Mouse (Mus musculus) olfactory bulb, adult 2 months (tissue): ENCODE data around the gene Spem1. TPM values are rescaled to one million over a fixed set of nuclear protein-coding genes. Genes with fewer than 3 reads are reported as not detected.

ENCODE experiments used
- H3K27ac ChIP-seq: fragments of 200-500 bp; 2 replicates; pipeline ENCODE4 v1.5.1; 2012; ENCODE audit warnings: low read depth, low read length; ENCODE audit not compliant: insufficient read depth
- H3K4me1 ChIP-seq: fragments of 200-500 bp; 2 replicates; pipeline ENCODE4 v1.6.1; 2012; ENCODE audit warnings: low read length; ENCODE audit not compliant: control insufficient read depth, insufficient read depth
- H3K4me3 ChIP-seq: fragments of 200-500 bp; 2 replicates; pipeline ENCODE4 v1.5.1; 2012; ENCODE audit warnings: mild to moderate bottlenecking, low read depth, low read length, moderate library complexity; ENCODE audit not compliant: insufficient read depth
- CTCF ChIP-seq: fragments of 200-500 bp; IDR thresholded peaks from 2 replicates; pipeline ENCODE4 v1.5.1; 2012; ENCODE audit warnings: low read depth, mild to moderate bottlenecking, low read length, moderate library complexity; ENCODE audit not compliant: insufficient read depth
- POLR2A ChIP-seq: fragments of 200-500 bp; IDR thresholded peaks from 2 replicates; pipeline ENCODE4 v1.6.1; 2012; ENCODE audit warnings: mild to moderate bottlenecking, low read depth, low read length, moderate library complexity; ENCODE audit not compliant: insufficient read depth
- WGBS: fragments of 180-500 bp; shearing (Covaris S2); methylation state at CpG from one replicate; pipeline ENCODE4 v1.1.7; 2018; 5-methylcytosine and 5-hydroxymethylcytosine counted together
- polyA plus RNA-seq: library from polyadenylated mRNA; stranded (reverse); fragments of >200 nt; gene quantifications from 2 replicates; pipeline ENCODE4 v1.2.4, GENCODE M21; 2012; ENCODE audit warnings: low replicate concordance; ENCODE audit not compliant: missing spikeins, insufficient read depth, insufficient read length

Gene Spem1
- polyA plus RNA-seq, 1 experiment = not detected

DNA sequence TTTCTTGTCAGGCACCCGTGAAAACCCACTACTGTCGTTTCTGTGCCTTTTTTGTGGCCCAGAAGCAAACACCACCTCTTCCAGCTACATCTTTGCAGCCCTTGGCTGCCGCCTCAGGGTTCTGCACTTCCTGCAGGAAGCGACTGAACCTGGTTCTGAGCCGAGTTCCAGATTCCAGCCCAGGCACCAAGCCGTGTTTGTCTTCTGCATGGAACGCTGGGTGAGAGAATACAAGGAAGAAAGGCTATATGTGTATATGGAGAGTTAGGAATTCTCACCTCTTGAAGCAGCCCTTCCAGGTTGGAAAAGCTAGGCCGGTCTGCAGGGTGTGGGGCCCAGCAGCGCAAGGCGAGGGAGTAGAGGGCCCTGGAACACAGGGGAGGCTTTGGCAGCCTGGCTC lies 32.7 kb upstream of the Spem1 start:
- 86% methylated on average over 10 of the region's 10 CpGs for WGBS
- TF ChIP-seq POLR2A (no peak), CTCF (no peak)

DNA sequence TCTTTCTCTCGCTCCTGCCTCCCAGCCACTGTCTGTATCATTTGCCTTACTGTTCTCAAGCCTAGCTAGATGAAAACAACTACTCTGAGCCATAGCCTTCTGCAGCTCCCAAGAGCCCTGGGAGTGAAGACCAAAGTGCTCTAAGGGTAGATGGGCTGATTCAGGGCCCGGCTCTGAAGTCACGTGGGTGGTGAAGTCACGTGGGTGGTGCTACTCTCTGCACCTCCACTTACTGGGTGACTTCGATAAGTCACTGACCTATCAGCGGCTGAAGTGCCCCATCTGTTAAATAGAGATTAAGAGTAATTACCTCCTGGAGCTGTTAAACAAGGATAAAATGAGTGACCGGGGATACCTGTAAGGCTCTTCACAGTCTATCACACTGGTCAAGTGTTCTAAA lies 32.0 kb upstream of the Spem1 start:
- no peaks in the 10 kb centered on the region; the same call in 1 of the 2 replicates for H3K4me1 ChIP-seq
- H3K27ac ChIP-seq = no peak overlapping the region
- no peak overlapping the region for H3K4me3 ChIP-seq
- WGBS = 59% methylated on average over 7 of the region's 7 CpGs
- no peak for TF ChIP-seq CTCF
- no peak for TF ChIP-seq POLR2A

More for the DNA sequence above, 32.7 kb upstream of the Spem1 start:
- Histone ChIP-seq H3K4me3 (no peak overlapping the region), H3K27ac (no peak overlapping the region), H3K4me1 (no peaks in the 10 kb centered on the region; the same call in 1 of the 2 replicates)

GRCm38 (mm10) chr11:69850754-69851153 lies 28.8 kb upstream of the Spem1 start:
- TF ChIP-seq POLR2A = no peak
- no peak for TF ChIP-seq CTCF
- 63% methylated on average over 8 of the region's 8 CpGs for WGBS
- H3K4me3 ChIP-seq = no peak overlapping the region
- peaks cover 14% of the 10 kb centered on the region for H3K4me1 ChIP-seq
- H3K27ac ChIP-seq = no peak overlapping the region

- H3K4me1 ChIP-seq = peaks cover 14% of the 10 kb centered on the region
- TF ChIP-seq POLR2A (no peak), CTCF (no peak)
- H3K4me3 ChIP-seq = no peak overlapping the region
- H3K27ac ChIP-seq = no peak overlapping the region
- WGBS = 94% methylated on average over 15 of the region's 15 CpGs
Observed at GRCm38 (mm10) chr11:69849884-69850283, 27.9 kb upstream of the Spem1 start.

DNA sequence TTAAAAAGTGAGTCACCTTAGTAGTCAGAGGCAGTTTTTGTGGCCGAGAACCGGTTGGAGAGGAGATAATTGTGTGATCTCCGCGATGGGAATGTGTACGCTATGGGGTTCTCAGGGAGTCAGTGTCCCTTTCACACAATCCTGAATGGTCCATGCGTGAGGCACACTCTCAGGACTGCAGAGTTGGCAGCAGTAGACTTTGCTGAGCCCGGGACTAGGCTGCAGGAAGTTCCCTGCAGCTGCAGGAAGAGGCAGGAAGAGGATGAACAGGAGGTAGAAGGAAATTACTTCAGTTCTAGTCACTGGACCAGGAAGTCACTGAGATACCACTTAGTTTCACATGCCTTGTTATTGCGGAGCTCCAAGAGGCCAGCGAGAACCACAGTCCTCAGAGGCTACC lies 27.1 kb upstream of the Spem1 start:
- WGBS = 83% methylated on average over 9 of the region's 9 CpGs
- Histone ChIP-seq H3K4me1 (peaks cover 14% of the 10 kb centered on the region), H3K4me3 (no peak overlapping the region), H3K27ac (no peak overlapping the region)
- no peak for TF ChIP-seq POLR2A
- no peak for TF ChIP-seq CTCF

DNA sequence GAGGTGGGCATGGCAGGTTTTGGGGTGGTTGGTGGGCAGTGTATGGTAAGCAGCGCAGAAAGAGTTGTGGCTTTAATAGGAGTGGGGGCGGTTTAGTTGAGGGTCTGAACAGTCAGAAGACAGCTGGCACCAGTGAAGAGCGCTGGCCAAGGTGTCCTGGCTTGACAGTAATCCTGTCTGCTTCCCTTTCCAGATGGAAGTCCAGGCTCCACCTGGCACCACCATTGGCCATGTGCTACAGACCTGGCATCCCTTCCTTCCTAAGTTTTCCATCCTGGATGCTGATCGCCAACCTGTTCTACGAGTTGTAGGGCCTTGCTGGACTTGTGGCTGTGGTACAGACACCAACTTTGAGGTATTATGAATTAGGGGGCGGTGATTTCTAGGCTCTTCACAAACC lies 26.0 kb upstream of the Spem1 start:
- H3K27ac ChIP-seq = no peak overlapping the region
- H3K4me1 ChIP-seq = peaks cover 14% of the 10 kb centered on the region
- WGBS = 96% methylated on average over 6 of the region's 6 CpGs
- no peak overlapping the region for H3K4me3 ChIP-seq
- TF ChIP-seq CTCF = no peak
- TF ChIP-seq POLR2A = no peak

DNA sequence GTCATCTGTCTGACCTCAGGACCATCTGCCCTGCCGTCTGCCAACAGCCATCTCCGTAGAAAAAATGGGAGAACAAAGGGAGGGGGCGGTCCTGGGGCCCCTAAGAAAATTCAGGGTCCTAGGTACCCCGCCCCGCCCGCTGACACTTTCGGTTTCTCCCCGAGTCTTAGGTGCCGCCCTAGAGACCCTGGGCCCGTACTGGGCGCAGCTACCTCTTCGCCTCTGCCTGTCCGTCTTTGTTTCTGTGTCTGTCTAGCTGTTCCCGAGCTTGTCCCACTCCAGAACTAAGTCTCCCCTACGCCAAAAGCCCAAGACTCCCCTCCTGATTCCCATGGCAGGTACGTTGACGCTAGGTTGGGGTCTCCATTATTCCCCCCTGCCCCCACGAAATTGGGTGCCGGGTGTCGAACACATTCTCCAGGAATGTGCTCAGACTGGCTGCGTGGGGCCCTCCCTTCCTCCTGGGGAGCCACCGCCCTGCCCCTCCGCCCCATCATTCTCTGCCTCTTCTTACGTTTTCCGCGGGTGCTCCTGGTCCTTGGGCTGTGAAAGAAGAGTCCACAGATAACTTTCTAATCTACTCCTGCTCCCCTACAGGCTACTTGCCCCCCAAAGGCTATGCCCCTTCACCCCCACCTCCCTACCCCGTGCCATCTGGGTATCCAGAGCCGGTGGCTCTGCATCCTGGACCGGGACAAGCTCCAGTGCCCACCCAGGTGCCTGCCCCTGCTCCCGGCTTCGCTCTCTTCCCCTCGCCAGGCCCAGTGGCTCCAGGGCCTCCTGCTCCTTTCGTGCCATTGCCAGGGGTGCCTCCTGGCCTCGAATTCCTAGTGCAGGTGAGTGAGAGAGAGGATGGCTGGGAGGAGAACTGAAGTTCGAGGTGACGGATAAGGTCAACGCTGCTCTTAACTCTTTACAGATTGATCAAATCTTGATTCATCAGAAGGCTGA lies 25.0 kb upstream of the Spem1 start:
- WGBS = 17% methylated on average over 37 of the region's 37 CpGs
- Histone ChIP-seq H3K4me1 (peaks cover 14% of the 10 kb centered on the region), H3K27ac (no peak overlapping the region; the same call in 1 of the 2 replicates), H3K4me3 (peak overlapping the region; percentile 71)
- TF ChIP-seq CTCF = no peak
- 0 out of 2 replicates have a peak, but pooled peaks have one; percentile 9 for TF ChIP-seq POLR2A

- TF ChIP-seq CTCF (no peak), POLR2A (peak; percentile 67)
- 1% methylated on average over 37 of the region's 38 CpGs for WGBS
Observed at GRCm38 (mm10) chr11:69846198-69846680, 24.3 kb upstream of the Spem1 start, which contains the start of gene Plscr3. TSS of gene Plscr3 (plus strand) at chr11:69846376.

DNA sequence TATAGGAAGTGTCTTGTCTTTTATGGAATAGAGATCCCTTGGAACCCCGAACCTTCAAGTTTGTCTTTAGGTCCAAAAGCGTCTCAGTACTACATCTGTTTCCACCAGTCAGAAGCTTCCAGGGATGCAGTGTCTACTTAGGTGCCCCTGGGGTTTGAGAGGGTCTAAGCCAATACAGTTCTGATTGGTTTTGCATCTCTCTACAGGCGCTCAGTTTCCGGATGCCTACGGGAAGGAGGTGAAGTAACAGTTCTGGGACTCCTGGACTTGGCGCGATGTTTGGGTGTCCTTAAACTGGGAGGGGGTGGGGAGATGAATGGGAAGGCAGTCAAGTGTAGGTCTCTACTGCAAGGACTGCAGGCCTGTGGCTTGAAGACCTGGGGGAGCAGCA lies 16.7 kb upstream of the Spem1 start:
- Histone ChIP-seq H3K4me1 (peaks cover 25% of the 10 kb centered on the region), H3K27ac (peak overlapping the region; percentile 84), H3K4me3 (peak overlapping the region; percentile 78)
- WGBS = 0% methylated on average over 7 of the region's 7 CpGs
- TF ChIP-seq POLR2A (no peak), CTCF (no peak)

More at GRCm38 (mm10) chr11:69846198-69846680, 24.3 kb upstream of the Spem1 start, which contains the start of gene Plscr3:
- H3K27ac ChIP-seq = peak within 1 kb of the TSS; percentile 66
- H3K4me1 ChIP-seq = peaks cover 14% of the 10 kb centered on the region
- peak within 1 kb of the TSS; percentile 71 for H3K4me3 ChIP-seq
